Mouse (Mus musculus) hindbrain, postnatal 0 days (tissue): Measurements from ENCODE around the gene Hoxb7. TPM values are rescaled to one million over a fixed set of nuclear protein-coding genes. Genes with fewer than 3 reads are reported as not detected.

Experiments
- ATAC-seq: fragments of 200-750 bp; cut with Nextera tagmentation; 2 replicates; pipeline ENCODE4 v1.8.0; 2017; ENCODE audit warnings: mild to moderate bottlenecking, moderate TSS enrichment, moderate library complexity
- DNase-seq: peaks from one replicate; pipeline ENCODE4 v3.0.0-alpha.2; 2015; ENCODE audit warnings: low spot score
- H3K27ac ChIP-seq: fragments of 300-500 bp; sonication (generic); 2 replicates; pipeline ENCODE4 v1.5.1; 2014; ENCODE audit warnings: mild to moderate bottlenecking
- H3K27me3 ChIP-seq: fragments of 300-500 bp; sonication (generic); 2 replicates; pipeline ENCODE4 v1.6.1; 2014; ENCODE audit warnings: low read length, mixed read lengths; ENCODE audit not compliant: insufficient read depth
- H3K36me3 ChIP-seq: fragments of 300-500 bp; sonication (generic); 2 replicates; pipeline ENCODE4 v1.6.1; 2014; ENCODE audit warnings: low read length, mixed read lengths; ENCODE audit not compliant: insufficient read depth
- H3K4me1 ChIP-seq: fragments of 300-500 bp; sonication (generic); 2 replicates; pipeline ENCODE4 v1.6.1; 2014; ENCODE audit warnings: antibody characterized with exemption, low read length, mixed read lengths; ENCODE audit not compliant: insufficient read depth
- H3K4me2 ChIP-seq: fragments of 300-500 bp; sonication (generic); 2 replicates; pipeline ENCODE4 v1.6.1; 2014; ENCODE audit warnings: low read depth, mild to moderate bottlenecking, low read length, moderate library complexity, mixed read lengths
- H3K4me3 ChIP-seq: fragments of 300-500 bp; sonication (generic); 2 replicates; pipeline ENCODE4 v1.5.1; 2014; ENCODE audit warnings: low read length
- H3K9ac ChIP-seq: fragments of 300-500 bp; sonication (generic); replicated peaks from 2 replicates; pipeline ENCODE4 v1.6.1; 2014; ENCODE audit warnings: mild to moderate bottlenecking, low read length, moderate library complexity, mixed read lengths
- H3K9me3 ChIP-seq: fragments of 300-500 bp; sonication (generic); 2 replicates; pipeline ENCODE4 v1.6.1; 2016; ENCODE audit warnings: low read length, mixed read lengths
- CTCF ChIP-seq: IDR thresholded peaks from 2 replicates; pipeline ENCODE4 v1.5.1; 2016; ENCODE audit warnings: antibody characterized with exemption, control low read depth, low read depth
- WGBS: fragments of 180-500 bp; shearing (Covaris S2); extraction: QIAGEN DNeasy Blood & Tissue Kit; methylation state at CpG from one replicate; pipeline ENCODE4 v1.1.7; 2014; 5-methylcytosine and 5-hydroxymethylcytosine counted together
- polyA plus RNA-seq: library from polyadenylated mRNA; unstranded; fragments of >200 nt; fragmentation: Nextera tagmentation; extraction: Ambion mirVana; gene quantifications from 2 replicates; pipeline ENCODE4 v1.2.1, GENCODE M21; 2015
- total RNA-seq: library from RNA; depleted of rRNA; stranded (reverse); fragments of >200 nt; gene quantifications from 2 replicates; pipeline ENCODE4 v1.2.3, GENCODE M21; 2014

Hoxb7 gene
- total and polyA plus RNA-seq, 2 experiments from 2014 or later = 10.1 to 11.0 TPM

DNA sequence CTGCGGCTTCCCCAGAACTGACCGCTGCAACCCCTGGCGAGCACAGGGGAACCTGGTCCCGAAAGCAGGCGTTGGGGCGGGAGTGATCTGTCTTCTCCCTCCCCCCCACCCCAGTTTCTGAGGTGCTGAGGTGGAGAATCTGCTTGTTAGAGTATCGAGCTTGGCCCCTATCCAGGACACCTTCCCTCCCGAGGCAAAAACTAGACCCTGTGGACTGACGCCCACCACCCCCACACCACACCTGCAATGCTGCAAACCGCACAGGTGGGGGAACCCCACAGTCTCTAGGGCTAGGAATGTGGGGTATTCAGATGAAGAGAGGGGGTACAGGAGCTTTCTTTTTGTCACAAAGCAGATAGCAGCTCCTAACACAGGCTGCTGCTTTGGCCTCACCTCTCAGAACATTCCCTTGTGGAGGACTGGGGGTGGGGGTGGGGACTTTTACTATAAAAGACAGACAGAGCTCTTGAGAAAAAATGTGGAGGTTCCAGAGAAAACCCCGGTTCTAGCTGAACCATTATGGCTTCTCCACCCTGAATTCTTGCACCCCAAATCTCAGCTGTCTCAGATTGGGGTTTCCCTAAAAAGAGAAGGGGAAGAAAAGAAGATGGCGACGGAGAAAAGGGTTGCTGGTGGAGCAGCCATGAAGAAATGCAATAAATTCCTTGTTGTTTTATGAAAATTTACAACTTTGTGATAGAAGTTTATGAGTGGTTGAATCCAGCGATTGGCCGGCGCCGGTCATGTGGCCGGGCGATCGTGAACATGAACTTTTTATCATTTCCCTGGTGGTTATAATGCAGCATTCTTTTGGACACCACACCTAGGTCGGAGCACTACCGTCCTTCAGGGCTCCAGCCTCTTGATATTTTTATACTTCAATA is 5.5 kb downstream of the Hoxb7 start, which contains the start of gene Hoxb6:
Hoxb6 (plus strand) TSS at position 796 of the 884 bp plus-strand sequence.
- peak within 1 kb of the TSS; percentile 36; the same call in 1 of the 2 replicates for H3K27ac ChIP-seq
- TF ChIP-seq CTCF = no peak
- H3K9me3 ChIP-seq = no peaks in the 10 kb centered on the region
- H3K4me1 ChIP-seq = no peaks in the 10 kb centered on the region
- no peaks in the 10 kb centered on the region for H3K36me3 ChIP-seq
- WGBS = 5% methylated on average over 22 of the region's 22 CpGs
- ATAC-seq (no peak), DNase-seq (no peak)
- peaks cover 90% of the 10 kb centered on the region for H3K27me3 ChIP-seq
- no peak within 1 kb of the TSS for H3K4me2 ChIP-seq
- peak within 1 kb of the TSS; percentile 23 for H3K4me3 ChIP-seq
- H3K9ac ChIP-seq = 0 out of 2 replicates have a peak within 1 kb of the TSS, but pooled peaks have one; percentile 34

DNA sequence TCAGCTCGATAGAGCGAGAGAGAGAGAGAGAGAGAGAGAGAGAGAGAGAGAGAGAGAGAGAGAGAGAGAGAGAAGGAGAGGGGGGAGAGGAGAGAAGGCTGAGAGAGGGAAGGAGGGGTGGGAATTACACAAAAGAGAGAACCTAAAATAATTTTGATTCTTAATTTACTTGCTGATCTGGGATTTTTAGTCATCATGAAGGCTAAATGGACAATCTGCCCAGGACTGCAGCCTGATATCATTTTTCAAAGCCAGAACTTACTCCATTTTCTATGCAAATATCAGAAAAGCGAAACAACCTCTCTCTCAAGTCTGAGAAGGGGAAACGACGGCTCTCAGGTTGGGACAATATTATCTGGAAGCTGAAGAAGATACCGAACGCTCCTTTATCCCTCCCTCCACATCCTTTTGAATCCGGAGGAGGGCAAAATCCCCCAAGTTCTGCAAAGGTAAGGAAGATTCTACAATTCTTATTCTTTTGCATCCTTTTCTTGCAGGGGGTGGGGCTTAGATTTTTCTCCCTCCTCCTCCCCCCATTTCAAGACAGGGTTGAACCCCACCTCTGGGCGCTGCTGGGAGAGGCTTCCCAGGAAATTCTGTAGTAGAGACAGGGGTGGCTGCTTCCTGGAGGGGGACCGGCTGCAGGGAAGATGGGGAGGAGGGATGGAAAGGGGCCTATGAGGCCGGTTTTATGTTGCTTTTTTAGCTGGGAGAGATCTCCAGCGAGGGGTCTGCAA is 6.3 kb downstream of the Hoxb7 start:
- no peak for DNase-seq
- ATAC-seq = no peak
- H3K4me2 ChIP-seq = no peak overlapping the region
- no peaks in the 10 kb centered on the region for H3K9me3 ChIP-seq
- no peak for TF ChIP-seq CTCF
- H3K4me3 ChIP-seq = peak overlapping the region; percentile 23
- peaks cover 88% of the 10 kb centered on the region for H3K27me3 ChIP-seq
- no peaks in the 10 kb centered on the region for H3K4me1 ChIP-seq
- no peaks in the 10 kb centered on the region for H3K36me3 ChIP-seq
- whole genome bisulfite sequencing = 5% methylated on average over 12 of the region's 12 CpGs
- 0 out of 2 replicates have a peak overlapping the region, but pooled peaks have one; percentile 34 for H3K9ac ChIP-seq
- H3K27ac ChIP-seq = peak overlapping the region; percentile 36; the same call in 1 of the 2 replicates

DNA sequence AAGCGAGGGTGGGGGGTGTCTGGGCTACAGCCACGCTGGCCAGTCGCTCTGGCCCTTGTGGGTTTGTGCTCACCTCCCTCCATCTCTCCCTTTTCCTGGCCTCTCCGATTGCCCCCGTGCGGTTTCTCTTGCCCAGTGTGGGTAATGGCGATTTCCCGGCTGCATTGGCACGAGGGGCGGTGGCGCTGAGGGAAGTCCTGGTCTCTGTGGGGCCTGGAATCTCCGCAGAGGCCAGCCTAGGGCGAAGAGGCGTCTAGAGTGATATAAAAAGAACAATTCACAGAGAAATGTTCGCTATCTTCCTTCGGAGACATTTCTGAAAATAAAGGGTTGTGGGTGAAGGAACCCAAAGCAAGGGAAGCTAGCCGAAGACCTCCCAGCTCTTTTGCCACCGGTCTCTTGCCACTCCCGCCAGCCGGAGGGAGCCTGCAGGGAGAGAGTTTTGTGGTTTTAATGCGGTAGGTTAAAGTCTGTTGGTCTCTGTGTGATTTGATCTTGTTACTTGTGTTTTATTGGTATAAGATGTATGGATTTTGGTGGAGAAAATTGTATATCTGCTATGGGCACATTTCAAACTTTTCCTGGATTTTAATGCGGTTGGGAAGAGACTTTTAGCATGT is 7.0 kb downstream of the Hoxb7 start:
- Histone ChIP-seq H3K4me1 (no peaks in the 10 kb centered on the region), H3K36me3 (no peaks in the 10 kb centered on the region), H3K27me3 (peaks cover 88% of the 10 kb centered on the region), H3K9ac (0 out of 2 replicates have a peak overlapping the region, but pooled peaks have one; percentile 34), H3K4me3 (peak overlapping the region; percentile 23), H3K27ac (peak overlapping the region; percentile 36; the same call in 1 of the 2 replicates), H3K9me3 (no peaks in the 10 kb centered on the region), H3K4me2 (no peak overlapping the region)
- WGBS = 5% methylated on average over 22 of the region's 22 CpGs
- DNase-seq (no peak), ATAC-seq (no peak)
- TF ChIP-seq CTCF = no peak

DNA sequence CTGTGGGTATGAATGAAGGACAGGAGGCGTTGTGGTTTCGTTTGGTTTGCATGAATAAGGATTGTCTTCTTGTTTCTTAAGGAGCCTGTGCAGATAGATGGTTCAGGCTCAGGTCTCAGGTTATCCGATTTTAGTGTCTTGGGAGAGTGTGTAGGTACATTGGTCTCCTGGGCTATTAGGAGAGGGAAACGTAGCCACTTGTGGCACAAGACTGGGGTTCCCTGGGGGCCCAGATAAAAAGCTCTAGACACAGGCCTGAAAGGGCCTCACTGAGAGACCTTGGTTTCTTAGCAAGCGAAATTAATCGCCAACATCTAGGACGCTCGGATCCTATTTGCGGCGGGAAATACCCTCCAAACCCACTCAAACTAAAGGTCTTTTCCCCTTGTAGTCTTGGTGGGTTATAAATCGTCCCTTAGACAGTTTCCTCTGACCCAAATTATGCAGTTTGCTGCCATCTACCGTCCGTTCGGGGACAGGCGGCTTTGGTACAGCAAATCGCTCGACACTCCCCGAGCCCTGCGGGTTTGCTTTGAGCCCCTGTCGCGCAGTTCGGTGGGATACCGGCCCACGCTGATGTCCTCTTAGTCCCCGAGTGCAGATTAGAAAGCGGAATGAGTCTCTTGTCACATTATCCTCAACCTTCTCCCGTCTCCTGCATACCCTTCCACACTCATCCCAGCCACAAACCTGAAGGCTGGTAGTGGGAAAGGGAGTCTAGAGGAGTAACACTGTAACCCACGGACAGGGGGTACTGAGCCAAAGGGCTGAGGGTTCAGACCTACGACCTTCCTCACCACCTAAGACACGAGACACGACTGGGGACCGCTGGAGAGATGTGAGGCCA is 8.0 kb downstream of the Hoxb7 start:
- Histone ChIP-seq H3K9me3 (no peaks in the 10 kb centered on the region), H3K4me1 (no peaks in the 10 kb centered on the region), H3K27me3 (peaks cover 82% of the 10 kb centered on the region), H3K27ac (no peak overlapping the region), H3K9ac (0 out of 2 replicates have a peak overlapping the region, but pooled peaks have one; percentile 13), H3K4me3 (peak overlapping the region; percentile 13), H3K4me2 (peak overlapping the region; percentile 16; the same call in 1 of the 2 replicates), H3K36me3 (no peaks in the 10 kb centered on the region)
- DNase-seq (peak; percentile 85), ATAC-seq (peak; percentile 76)
- peak; percentile 81 for TF ChIP-seq CTCF
- 2% methylated on average over 32 of the region's 32 CpGs for WGBS

DNA sequence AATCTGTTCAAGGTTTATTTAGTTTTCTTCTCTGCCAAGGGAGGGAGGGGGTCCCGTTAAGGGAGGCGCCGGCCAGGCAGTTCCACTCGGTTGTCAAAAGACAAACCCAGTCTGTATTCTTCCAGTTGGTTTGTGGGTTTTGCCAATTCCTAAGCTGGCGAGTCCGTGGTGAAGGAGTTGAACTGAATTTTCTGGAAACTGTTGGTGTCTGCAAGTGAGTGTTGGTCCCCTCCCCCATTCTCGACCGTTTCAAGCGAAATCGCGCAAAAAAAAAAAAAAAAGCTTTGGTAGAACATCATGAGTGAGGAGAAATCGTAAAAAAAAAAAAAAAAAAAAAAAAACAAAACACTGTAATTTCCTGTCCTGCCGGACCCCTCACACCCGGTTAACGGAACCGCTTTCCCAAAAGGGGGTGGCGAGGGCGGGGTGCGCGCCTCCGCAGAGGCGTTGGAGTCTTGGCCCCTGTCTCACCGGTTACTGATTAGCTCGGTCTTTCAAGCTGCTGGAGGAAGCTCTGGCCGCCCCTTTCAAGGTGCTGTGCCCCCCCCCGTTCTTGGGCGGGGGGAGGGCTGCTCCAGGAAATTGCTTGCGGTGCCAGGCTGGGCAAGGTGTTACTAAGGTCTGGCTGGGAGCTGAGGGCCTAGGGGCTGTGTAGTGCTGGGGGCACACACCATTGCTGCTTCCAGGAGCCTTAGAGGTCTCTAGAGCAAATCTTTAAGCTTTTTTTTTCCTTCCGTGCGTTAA is 8.8 kb downstream of the Hoxb7 start:
- H3K4me1 ChIP-seq = no peaks in the 10 kb centered on the region
- 2% methylated on average over 30 of the region's 30 CpGs for WGBS
- H3K36me3 ChIP-seq = no peaks in the 10 kb centered on the region
- H3K27ac ChIP-seq = no peak overlapping the region
- no peak for ATAC-seq
- peak overlapping the region; percentile 16 for H3K4me3 ChIP-seq
- no peak for TF ChIP-seq CTCF
- DNase-seq = no peak
- no peaks in the 10 kb centered on the region for H3K9me3 ChIP-seq
- H3K27me3 ChIP-seq = peaks cover 83% of the 10 kb centered on the region
- H3K4me2 ChIP-seq = peak overlapping the region; percentile 16; the same call in 1 of the 2 replicates
- H3K9ac ChIP-seq = 0 out of 2 replicates have a peak overlapping the region, but pooled peaks have one; percentile 13
